Mouse (Mus musculus): ENCODE results near the gene Grid2. TPM values are rescaled to one million over a fixed set of nuclear protein-coding genes. Genes with fewer than 3 reads are reported as not detected.

Gene Grid2
- polyA plus RNA-seq, 1 experiment: not detected

GRCm38 (mm10) chr6:64678815-64679214 lies 1423.1 kb downstream of the Grid2 start:
- no peak for TF ChIP-seq GATA1 (IDR thresholded peaks at IDR 0.05; ENCODE audit: borderline replicate concordance, low read length)
- no peak for TF ChIP-seq FLI1 (IDR thresholded peaks at IDR 0.05; ENCODE audit: low read length)
- Histone ChIP-seq H3K4me3 (replicated peaks) (no peak overlapping the region), H3K9me3 (peaks cover 3% of the 10 kb centered on the region; the same call in 1 of the 2 replicates), H3K4me1 (no peaks in the 10 kb centered on the region), H3K27me3 (replicated peaks) (no peaks in the 10 kb centered on the region), H3K36me3 (replicated peaks; ENCODE audit: low read length) (no peaks in the 10 kb centered on the region)

- Histone ChIP-seq H3K4me1 (no peaks in the 10 kb centered on the region), H3K36me3 (replicated peaks; ENCODE audit: low read length) (no peaks in the 10 kb centered on the region), H3K9me3 (peaks cover 3% of the 10 kb centered on the region; the same call in 1 of the 2 replicates), H3K4me3 (replicated peaks) (no peak overlapping the region), H3K27me3 (replicated peaks) (peaks cover 9% of the 10 kb centered on the region)
- TF ChIP-seq GATA1 (IDR thresholded peaks at IDR 0.05; ENCODE audit: borderline replicate concordance, low read length) (no peak), FLI1 (IDR thresholded peaks at IDR 0.05; ENCODE audit: low read length) (no peak)
Observed at GRCm38 (mm10) chr6:64683974-64684373, 1428.3 kb downstream of the Grid2 start.

DNA sequence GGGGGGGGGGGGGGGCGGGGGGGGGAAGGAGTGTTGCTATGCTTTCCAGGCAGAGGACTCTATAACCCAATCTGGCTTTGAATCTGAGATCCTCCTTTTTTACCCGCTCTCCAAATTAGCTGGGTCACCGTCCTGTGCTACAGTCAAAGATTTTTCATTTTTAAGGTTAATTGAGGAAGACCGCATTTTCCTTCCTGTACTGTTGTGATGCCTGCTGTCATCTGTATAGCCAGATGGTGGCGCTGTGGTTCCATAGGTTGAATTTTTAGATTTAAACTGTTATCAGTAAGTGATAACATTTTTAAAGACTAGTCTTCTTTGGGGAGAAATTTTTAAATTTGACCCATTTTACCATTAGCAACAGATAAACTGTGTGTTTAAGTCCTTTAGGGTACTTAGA lies 1429.3 kb downstream of the Grid2 start:
- H3K27me3 ChIP-seq (replicated peaks): peaks cover 9% of the 10 kb centered on the region
- H3K36me3 ChIP-seq (replicated peaks; ENCODE audit: low read length): no peaks in the 10 kb centered on the region
- no peak overlapping the region for H3K4me3 ChIP-seq (replicated peaks)
- TF ChIP-seq GATA1 (IDR thresholded peaks at IDR 0.05; ENCODE audit: borderline replicate concordance, low read length) (no peak), FLI1 (IDR thresholded peaks at IDR 0.05; ENCODE audit: low read length) (no peak)
- peaks cover 3% of the 10 kb centered on the region; the same call in 1 of the 2 replicates for H3K9me3 ChIP-seq
- no peaks in the 10 kb centered on the region for H3K4me1 ChIP-seq

DNA sequence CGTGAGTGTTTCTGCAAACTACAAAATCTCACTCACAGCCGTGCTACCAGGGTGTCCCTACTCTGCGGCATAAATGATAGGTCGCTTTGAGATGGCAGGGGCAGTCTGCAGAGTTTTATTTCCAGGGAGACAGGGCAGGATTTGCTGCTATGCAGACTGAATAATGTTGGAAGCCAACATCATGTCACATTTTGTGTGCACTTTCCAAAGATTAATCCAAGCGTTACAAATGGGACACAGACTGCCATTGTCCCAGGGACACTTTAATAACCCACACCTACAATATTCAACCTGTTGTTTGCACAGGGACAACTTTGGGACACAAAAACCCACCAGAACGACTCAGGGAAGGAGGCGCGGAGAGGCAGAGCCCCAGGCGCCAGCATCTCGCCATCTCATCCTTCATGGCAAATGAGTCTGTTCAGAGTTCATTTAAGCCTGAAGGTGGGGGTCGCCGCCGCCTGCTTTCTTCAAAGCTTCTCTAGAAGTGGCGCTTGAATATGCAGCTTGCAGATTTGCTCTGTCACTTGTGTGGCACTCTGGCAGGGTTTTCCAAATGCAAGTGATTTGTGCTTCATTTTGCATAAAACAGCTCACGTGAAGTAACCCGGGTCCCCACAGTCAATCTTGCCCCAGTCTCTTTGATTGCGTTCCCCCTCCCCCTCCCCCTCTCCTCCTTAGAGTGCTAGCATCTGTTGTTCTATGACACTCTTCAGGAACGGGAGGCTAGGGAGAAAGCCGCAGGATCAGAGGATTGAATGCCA lies 1432.7 kb downstream of the Grid2 start:
- TF ChIP-seq FLI1 (IDR thresholded peaks at IDR 0.05; ENCODE audit: low read length): no peak
- no peak for TF ChIP-seq GATA1 (IDR thresholded peaks at IDR 0.05; ENCODE audit: borderline replicate concordance, low read length)
- Histone ChIP-seq H3K4me1 (no peaks in the 10 kb centered on the region), H3K36me3 (replicated peaks; ENCODE audit: low read length) (no peaks in the 10 kb centered on the region), H3K4me3 (replicated peaks) (no peak overlapping the region), H3K9me3 (no peaks in the 10 kb centered on the region), H3K27me3 (replicated peaks) (peaks cover 9% of the 10 kb centered on the region)

DNA sequence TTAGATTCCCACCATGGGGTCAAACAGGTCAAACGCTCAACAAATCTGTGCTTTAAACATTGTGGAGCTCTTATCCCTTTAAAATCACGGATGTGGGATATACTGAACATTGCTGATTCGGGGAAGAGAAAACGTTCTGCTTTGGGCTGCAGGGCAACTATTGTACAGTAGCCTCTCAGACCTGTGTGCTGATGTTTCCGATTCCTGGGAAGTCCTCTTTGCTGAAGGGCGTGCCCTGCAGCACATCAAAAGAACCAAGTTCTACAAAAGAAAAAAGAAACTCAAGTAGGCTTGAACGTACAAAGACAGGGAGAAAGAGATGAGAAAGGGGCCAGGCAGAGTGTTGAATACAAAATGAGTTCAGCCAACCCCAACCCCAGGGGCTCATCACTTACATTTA lies 1439.0 kb downstream of the Grid2 start:
- TF ChIP-seq GATA1 (IDR thresholded peaks at IDR 0.05; ENCODE audit: borderline replicate concordance, low read length) (no peak), FLI1 (IDR thresholded peaks at IDR 0.05; ENCODE audit: low read length) (no peak)
- H3K4me3 ChIP-seq (replicated peaks): no peak overlapping the region
- no peaks in the 10 kb centered on the region for H3K27me3 ChIP-seq (replicated peaks)
- H3K4me1 ChIP-seq: no peaks in the 10 kb centered on the region
- no peaks in the 10 kb centered on the region for H3K9me3 ChIP-seq
- no peaks in the 10 kb centered on the region for H3K36me3 ChIP-seq (replicated peaks; ENCODE audit: low read length)

DNA sequence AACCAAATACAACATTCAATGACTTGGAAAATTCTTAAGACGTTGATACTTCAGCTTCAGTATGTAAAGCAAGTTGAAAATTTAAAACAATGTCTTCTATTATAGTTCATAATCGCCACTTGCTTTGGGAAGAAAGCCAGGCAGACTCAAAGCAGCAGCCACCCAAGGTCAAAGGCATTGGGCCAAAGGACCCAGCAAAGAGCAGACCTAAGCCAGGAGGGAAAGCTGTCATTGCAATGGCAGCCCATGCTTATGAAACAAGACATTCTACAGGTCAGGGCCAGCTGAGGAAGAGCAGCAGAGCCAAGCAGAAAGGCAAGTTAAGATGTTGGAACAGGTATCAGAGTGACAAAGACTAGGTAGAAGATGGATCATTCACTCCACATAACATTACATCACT lies 1448.0 kb downstream of the Grid2 start:
- peaks cover 11% of the 10 kb centered on the region for H3K9me3 ChIP-seq

DNA sequence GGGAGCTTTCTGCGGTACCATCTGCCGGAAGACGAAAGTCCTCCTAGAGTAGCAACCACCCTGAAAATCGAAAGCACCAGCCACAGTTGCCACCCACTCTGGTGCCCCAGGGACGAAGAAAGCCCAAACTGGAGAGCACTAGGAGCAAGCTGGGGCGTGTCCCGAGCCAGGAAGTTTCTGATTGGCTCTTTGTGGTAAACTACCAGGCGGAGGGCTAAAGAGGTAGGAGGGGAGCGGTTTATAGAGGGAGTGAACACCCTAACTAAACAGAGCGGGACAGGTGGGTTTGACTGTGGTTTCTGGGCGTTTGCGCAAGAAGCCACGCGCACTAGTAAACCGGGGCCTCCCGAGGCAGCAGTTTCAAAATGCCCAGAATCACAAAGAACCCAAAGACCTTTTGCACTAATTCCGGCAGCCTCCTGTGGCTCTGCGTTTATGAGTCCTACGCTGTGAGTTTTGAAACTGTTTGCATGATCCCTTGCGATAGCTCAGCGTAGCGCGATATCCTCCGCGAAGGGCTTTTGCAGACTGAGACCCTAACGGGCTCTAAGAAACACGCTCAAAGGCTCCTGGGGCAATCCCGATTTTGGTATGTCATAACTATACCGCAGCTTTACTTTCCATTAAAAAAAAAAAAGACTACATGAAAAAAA lies 1472.2 kb downstream of the Grid2 start:
- no peaks in the 10 kb centered on the region for H3K36me3 ChIP-seq (replicated peaks; ENCODE audit: low read length)
- H3K4me3 ChIP-seq (replicated peaks): peak overlapping the region; percentile 85
- peaks cover 58% of the 10 kb centered on the region for H3K27me3 ChIP-seq (replicated peaks)
- peaks cover 29% of the 10 kb centered on the region for H3K4me1 ChIP-seq
- H3K9me3 ChIP-seq: peaks cover 14% of the 10 kb centered on the region; the same call in 1 of the 2 replicates
- TF ChIP-seq GATA1 (IDR thresholded peaks at IDR 0.05; ENCODE audit: borderline replicate concordance, low read length) (no peak), FLI1 (IDR thresholded peaks at IDR 0.05; ENCODE audit: low read length) (no peak)

More for the DNA sequence above, 1448.0 kb downstream of the Grid2 start:
- Histone ChIP-seq H3K4me1 (no peaks in the 10 kb centered on the region), H3K36me3 (replicated peaks; ENCODE audit: low read length) (no peaks in the 10 kb centered on the region), H3K4me3 (replicated peaks) (no peak overlapping the region), H3K27me3 (replicated peaks) (no peaks in the 10 kb centered on the region)
- TF ChIP-seq GATA1 (IDR thresholded peaks at IDR 0.05; ENCODE audit: borderline replicate concordance, low read length): no peak
- TF ChIP-seq FLI1 (IDR thresholded peaks at IDR 0.05; ENCODE audit: low read length): no peak

- Histone ChIP-seq H3K4me1 (peaks cover 29% of the 10 kb centered on the region), H3K36me3 (replicated peaks; ENCODE audit: low read length) (no peaks in the 10 kb centered on the region), H3K9me3 (peaks cover 14% of the 10 kb centered on the region; the same call in 1 of the 2 replicates), H3K4me3 (replicated peaks) (peak within 1 kb of the TSS; percentile 88), H3K27me3 (replicated peaks) (peaks cover 64% of the 10 kb centered on the region)
- no peak for TF ChIP-seq GATA1 (IDR thresholded peaks at IDR 0.05; ENCODE audit: borderline replicate concordance, low read length)
- TF ChIP-seq FLI1 (IDR thresholded peaks at IDR 0.05; ENCODE audit: low read length): no peak
Observed at GRCm38 (mm10) chr6:64728499-64729198, 1473.0 kb downstream of the Grid2 start, which contains the start of gene Atoh1. Atoh1 (plus strand) TSS chr6:64729125.

DNA sequence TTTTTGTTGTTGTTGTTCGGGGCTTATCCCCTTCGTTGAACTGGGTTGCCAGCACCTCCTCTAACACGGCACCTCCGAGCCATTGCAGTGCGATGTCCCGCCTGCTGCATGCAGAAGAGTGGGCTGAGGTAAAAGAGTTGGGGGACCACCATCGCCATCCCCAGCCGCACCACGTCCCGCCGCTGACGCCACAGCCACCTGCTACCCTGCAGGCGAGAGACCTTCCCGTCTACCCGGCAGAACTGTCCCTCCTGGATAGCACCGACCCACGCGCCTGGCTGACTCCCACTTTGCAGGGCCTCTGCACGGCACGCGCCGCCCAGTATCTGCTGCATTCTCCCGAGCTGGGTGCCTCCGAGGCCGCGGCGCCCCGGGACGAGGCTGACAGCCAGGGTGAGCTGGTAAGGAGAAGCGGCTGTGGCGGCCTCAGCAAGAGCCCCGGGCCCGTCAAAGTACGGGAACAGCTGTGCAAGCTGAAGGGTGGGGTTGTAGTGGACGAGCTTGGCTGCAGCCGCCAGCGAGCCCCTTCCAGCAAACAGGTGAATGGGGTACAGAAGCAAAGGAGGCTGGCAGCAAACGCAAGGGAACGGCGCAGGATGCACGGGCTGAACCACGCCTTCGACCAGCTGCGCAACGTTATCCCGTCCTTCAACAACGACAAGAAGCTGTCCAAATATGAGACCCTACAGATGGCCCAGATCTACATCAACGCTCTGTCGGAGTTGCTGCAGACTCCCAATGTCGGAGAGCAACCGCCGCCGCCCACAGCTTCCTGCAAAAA lies 1473.7 kb downstream of the Grid2 start:
- Histone ChIP-seq H3K9me3 (peaks cover 18% of the 10 kb centered on the region; the same call in 1 of the 2 replicates), H3K36me3 (replicated peaks; ENCODE audit: low read length) (no peaks in the 10 kb centered on the region), H3K4me3 (replicated peaks) (peak overlapping the region; percentile 88), H3K4me1 (peaks cover 29% of the 10 kb centered on the region), H3K27me3 (replicated peaks) (peaks cover 72% of the 10 kb centered on the region)
- TF ChIP-seq GATA1 (IDR thresholded peaks at IDR 0.05; ENCODE audit: borderline replicate concordance, low read length): no peak

Data from megakaryocyte, embryonic 14.5 days (primary cell).